Mouse (Mus musculus): Measurements from ENCODE around the gene Zhx3. TPM values are rescaled to one million over a fixed set of nuclear protein-coding genes. Genes with fewer than 3 reads are reported as not detected.

Gene Zhx3
- total and polyA plus RNA-seq, 3 experiments, result 7.9 to 36.8 (median 36.7) TPM

DNA sequence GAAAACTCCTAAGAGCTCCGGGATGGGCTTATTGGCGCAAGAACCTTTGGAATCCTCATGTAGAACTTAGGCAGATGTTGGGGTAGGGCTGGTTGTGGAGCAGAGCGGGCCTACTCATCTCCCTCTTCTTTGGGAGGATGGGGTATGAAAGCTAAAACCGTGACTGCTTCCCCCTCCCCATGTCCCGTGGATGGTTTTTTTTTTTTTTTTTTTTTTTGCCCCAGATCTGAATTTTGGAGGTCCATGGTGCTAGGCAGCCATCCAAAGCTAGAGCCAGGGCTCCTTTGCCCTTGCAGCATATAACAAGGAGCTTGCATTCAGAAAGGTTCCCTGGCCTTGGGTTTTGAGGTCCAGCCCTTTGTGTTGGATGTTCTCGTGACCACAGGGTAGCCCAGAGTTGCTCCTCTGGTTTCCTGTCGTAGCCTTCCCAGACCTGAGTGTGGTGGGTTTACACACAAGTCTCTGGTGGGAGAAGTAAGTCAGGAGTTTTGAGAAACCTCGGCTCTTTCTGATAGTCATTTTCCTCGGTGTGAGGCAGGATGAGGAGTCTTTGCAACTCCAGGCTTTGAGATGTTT lies 140.3 kb downstream of the Zhx3 start:
- intact Hi-C loops (cut with DNase I), result loop anchor here (2.0 kb wide), 1 partner anchor 56 kb away; no protein-coding TSS in a partner anchor
- H3K36me3 ChIP-seq (ENCODE audit: control insufficient read depth, insufficient read depth, low read length), result peaks cover 12% of the 10 kb centered on the region
- DNase-seq, result peak in 1 of 2 experiments; percentile 30
- peaks cover 14% of the 10 kb centered on the region for H3K79me2 ChIP-seq (replicated peaks; ENCODE audit: control insufficient read depth, insufficient read depth, low read length)
- peaks cover 41% of the 10 kb centered on the region for H3K4me1 ChIP-seq (ENCODE audit: control insufficient read depth, insufficient read depth, low read length)
- H3K27ac ChIP-seq, result peak overlapping the region; percentile 96
- WGBS, result 17% methylated on average over 9 of the region's 9 CpGs
- TF ChIP-seq POLR2A (IDR thresholded peaks at IDR 0.05; ENCODE audit: insufficient read depth, low read depth, low read length) (no peak), CTCF (IDR thresholded peaks at IDR 0.05) (no peak), EP300 (IDR thresholded peaks at IDR 0.05; ENCODE audit: insufficient read depth, low read depth, low read length) (no peak)
- peak overlapping the region; percentile 97 for H3K9ac ChIP-seq (ENCODE audit: low read depth, low read length)
- peak overlapping the region; percentile 95 for H3K4me3 ChIP-seq
- no peaks in the 10 kb centered on the region for H3K27me3 ChIP-seq (ENCODE audit: control insufficient read depth, insufficient read depth, low read length)

DNA sequence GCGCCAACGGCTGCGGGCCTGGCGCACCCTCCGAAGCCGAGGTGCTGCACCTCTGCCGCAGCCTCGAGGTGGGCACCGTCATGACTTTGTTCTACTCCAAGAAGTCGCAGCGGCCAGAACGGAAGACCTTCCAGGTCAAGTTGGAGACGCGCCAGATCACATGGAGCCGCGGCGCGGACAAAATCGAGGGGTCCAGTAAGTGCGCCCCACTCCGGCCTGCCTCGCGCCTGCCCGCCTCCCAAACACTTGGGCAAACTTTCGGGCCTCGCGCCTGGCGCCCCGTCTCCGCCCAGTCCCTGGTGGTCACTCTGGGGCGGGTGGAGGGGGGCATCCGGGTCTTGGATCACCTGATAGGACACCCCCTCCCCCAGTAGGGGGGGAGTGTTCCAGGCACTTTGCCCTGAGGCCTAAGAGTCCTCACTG lies 140.9 kb downstream of the Zhx3 start:
- WGBS, result 0% methylated on average over 32 of the region's 32 CpGs
- peak overlapping the region; percentile 96 for H3K27ac ChIP-seq
- peak overlapping the region; percentile 97 for H3K9ac ChIP-seq (ENCODE audit: low read depth, low read length)
- intact Hi-C loops (cut with DNase I), result loop anchor here (2.0 kb wide), 2 partner anchors 13 to 57 kb away; no protein-coding TSS in a partner anchor
- peak overlapping the region; percentile 95 for H3K4me3 ChIP-seq
- H3K27me3 ChIP-seq (ENCODE audit: control insufficient read depth, insufficient read depth, low read length), result no peaks in the 10 kb centered on the region
- DNase-seq, result peak; percentile 83
- peaks cover 11% of the 10 kb centered on the region for H3K36me3 ChIP-seq (ENCODE audit: control insufficient read depth, insufficient read depth, low read length)
- TF ChIP-seq EP300 (IDR thresholded peaks at IDR 0.05; ENCODE audit: insufficient read depth, low read depth, low read length) (no peak), POLR2A (IDR thresholded peaks at IDR 0.05; ENCODE audit: insufficient read depth, low read depth, low read length) (no peak), CTCF (IDR thresholded peaks at IDR 0.05) (peak; percentile 33)
- H3K4me1 ChIP-seq (ENCODE audit: control insufficient read depth, insufficient read depth, low read length), result peaks cover 35% of the 10 kb centered on the region
- peaks cover 11% of the 10 kb centered on the region for H3K79me2 ChIP-seq (replicated peaks; ENCODE audit: control insufficient read depth, insufficient read depth, low read length)

DNA sequence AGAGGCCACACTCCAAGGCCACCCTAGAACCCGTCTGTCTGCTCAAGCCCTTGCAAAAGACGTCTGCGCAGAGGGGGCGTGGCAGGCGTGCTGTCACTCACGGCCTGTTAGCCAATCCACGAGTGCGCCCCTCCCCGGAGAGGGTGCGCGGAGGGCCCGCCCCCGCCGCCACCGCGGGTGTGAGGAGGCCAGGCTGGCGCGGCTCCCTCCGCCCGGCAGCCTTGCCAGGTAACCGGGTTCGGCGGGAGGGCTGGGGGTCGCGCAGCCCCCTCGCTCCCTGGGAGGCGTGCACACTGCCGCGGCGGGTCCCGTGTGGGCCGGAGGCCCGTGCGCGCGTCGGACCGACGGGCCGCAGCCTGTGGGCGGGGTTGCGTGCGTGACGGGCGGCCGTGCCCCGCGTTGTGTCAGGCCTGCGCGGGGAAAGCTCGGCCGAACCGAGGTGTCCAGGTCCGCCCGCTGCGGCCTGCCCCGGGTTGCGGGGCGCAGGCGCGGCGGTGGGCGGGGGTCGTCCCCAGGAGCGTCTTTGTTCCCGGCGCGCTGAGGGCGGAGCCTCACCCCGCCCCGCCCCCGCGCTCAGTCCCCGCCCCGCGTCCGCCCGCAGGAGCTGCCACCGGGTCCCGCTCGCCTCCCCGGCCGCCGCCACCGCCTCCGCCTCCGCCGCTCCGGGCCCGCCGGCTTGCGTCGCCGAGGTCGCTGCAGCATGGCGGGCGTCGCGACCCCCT lies 141.5 kb downstream of the Zhx3 start, which contains the start of gene Plcg1:
TSS of gene Plcg1 (plus strand) at position 184 of the 722 bp plus-strand sequence.
- peaks cover 10% of the 10 kb centered on the region for H3K79me2 ChIP-seq (replicated peaks; ENCODE audit: control insufficient read depth, insufficient read depth, low read length)
- H3K36me3 ChIP-seq (ENCODE audit: control insufficient read depth, insufficient read depth, low read length), result peaks cover 7% of the 10 kb centered on the region
- H3K27ac ChIP-seq, result peak within 1 kb of the TSS; percentile 96
- TF ChIP-seq EP300 (IDR thresholded peaks at IDR 0.05; ENCODE audit: insufficient read depth, low read depth, low read length), result no peak
- peak; percentile 68; the same call in 1 of the 2 replicates for TF ChIP-seq POLR2A (IDR thresholded peaks at IDR 0.05; ENCODE audit: insufficient read depth, low read depth, low read length)
- H3K4me3 ChIP-seq, result peak within 1 kb of the TSS; percentile 95
- H3K27me3 ChIP-seq (ENCODE audit: control insufficient read depth, insufficient read depth, low read length), result no peaks in the 10 kb centered on the region
- under 1% methylated on average over 76 of the region's 99 CpGs for WGBS
- peaks cover 34% of the 10 kb centered on the region for H3K4me1 ChIP-seq (ENCODE audit: control insufficient read depth, insufficient read depth, low read length)
- DNase-seq, result peak; percentile 96
- intact Hi-C loops (cut with DNase I), result loop anchor here (2.0 kb wide), 1 partner anchor 14 kb away; no protein-coding TSS in a partner anchor
- H3K9ac ChIP-seq (ENCODE audit: low read depth, low read length), result peak within 1 kb of the TSS; percentile 97

DNA sequence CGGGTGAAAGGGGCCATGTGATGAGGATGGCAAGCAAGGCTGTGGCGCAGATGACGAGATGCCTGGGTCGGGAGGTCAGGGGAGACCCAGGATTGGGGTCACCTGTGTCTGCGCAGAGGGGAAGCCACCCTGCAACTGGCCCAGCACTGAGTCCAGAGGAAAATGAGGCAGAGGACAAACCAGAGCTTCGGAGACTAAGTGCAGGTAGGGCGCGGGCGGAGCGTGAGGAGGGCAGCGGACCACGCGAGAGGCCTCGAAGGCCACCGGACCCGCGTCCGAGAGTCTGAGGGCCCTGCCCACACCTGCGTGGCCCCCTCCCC lies 142.0 kb downstream of the Zhx3 start:
- WGBS, result 8% methylated on average over 19 of the region's 19 CpGs

DNA sequence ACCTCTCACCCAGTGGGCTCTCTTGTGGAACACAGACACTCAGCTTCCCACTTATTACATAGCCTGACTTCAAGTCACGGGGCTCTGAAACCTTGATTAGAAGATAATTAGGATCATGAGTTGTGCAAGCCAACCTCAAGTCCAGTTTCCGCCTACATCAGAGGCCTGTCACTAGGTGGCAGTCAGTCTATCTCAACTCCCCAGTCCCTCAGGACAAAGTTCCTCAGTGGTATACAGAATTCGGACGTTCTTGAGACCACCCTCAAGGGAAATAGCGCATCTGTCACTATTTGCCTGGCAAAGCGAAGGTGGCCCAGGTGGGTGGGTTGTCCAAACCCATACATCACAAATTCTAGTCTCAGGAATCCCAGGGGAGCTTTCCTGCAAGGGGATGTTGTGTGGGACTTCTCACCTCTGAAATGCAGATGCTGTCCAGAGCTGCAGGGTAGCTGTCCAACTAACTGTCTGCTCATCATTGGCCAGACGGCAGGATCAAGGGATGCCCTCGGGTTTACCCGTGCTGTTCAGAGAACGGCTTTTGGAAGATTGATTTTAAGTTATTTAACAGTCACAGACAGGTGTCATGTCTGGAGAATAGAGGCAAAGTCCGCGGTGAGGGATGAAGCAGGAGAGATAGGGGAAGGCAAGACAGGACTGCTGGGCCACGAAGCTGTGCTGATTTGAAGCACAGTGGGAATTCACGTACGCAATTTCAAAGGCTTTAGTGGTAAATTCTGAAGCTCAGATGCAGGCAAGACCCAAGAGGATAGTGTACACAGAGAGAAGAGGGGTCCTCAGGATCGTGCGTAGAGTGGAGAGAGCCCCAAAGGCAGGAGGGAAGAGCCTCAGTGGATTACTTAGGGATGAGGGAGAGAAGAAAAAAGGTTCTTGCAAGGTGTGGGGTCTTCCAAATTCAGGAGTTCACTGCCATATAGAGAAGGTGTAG lies 142.7 kb downstream of the Zhx3 start:
- peaks cover 2% of the 10 kb centered on the region for H3K36me3 ChIP-seq (ENCODE audit: control insufficient read depth, insufficient read depth, low read length)
- H3K27ac ChIP-seq, result peak overlapping the region; percentile 96
- H3K27me3 ChIP-seq (ENCODE audit: control insufficient read depth, insufficient read depth, low read length), result no peaks in the 10 kb centered on the region
- intact Hi-C loops (cut with DNase I), result loop anchor here (1.0 to 2.0 kb wide), 2 partner anchors 15 to 157 kb away; no protein-coding TSS in a partner anchor
- H3K4me1 ChIP-seq (ENCODE audit: control insufficient read depth, insufficient read depth, low read length), result peaks cover 24% of the 10 kb centered on the region
- peaks cover 8% of the 10 kb centered on the region for H3K79me2 ChIP-seq (replicated peaks; ENCODE audit: control insufficient read depth, insufficient read depth, low read length)
- peak overlapping the region; percentile 97 for H3K9ac ChIP-seq (ENCODE audit: low read depth, low read length)
- DNase-seq, result peak in 1 of 2 experiments; percentile 50
- 25% methylated on average over 17 of the region's 17 CpGs for WGBS
- peak overlapping the region; percentile 95 for H3K4me3 ChIP-seq
- TF ChIP-seq POLR2A (IDR thresholded peaks at IDR 0.05; ENCODE audit: insufficient read depth, low read depth, low read length) (no peak), EP300 (IDR thresholded peaks at IDR 0.05; ENCODE audit: insufficient read depth, low read depth, low read length) (peak; percentile 46; the same call in 1 of the 2 replicates), CTCF (IDR thresholded peaks at IDR 0.05) (peak; percentile 84)

More for the DNA sequence above, 142.0 kb downstream of the Zhx3 start:
- DNase-seq, result no peak
- Histone ChIP-seq H3K9ac (ENCODE audit: low read depth, low read length) (peak overlapping the region; percentile 97), H3K36me3 (ENCODE audit: control insufficient read depth, insufficient read depth, low read length) (peaks cover 2% of the 10 kb centered on the region), H3K4me1 (ENCODE audit: control insufficient read depth, insufficient read depth, low read length) (peaks cover 29% of the 10 kb centered on the region), H3K4me3 (peak overlapping the region; percentile 95), H3K79me2 (replicated peaks; ENCODE audit: control insufficient read depth, insufficient read depth, low read length) (peaks cover 8% of the 10 kb centered on the region), H3K27ac (peak overlapping the region; percentile 96), H3K27me3 (ENCODE audit: control insufficient read depth, insufficient read depth, low read length) (no peaks in the 10 kb centered on the region)
- TF ChIP-seq EP300 (IDR thresholded peaks at IDR 0.05; ENCODE audit: insufficient read depth, low read depth, low read length), result no peak
- no peak for TF ChIP-seq CTCF (IDR thresholded peaks at IDR 0.05)
- TF ChIP-seq POLR2A (IDR thresholded peaks at IDR 0.05; ENCODE audit: insufficient read depth, low read depth, low read length), result no peak
- intact Hi-C loops (cut with DNase I), result loop anchor here (2.0 kb wide), 1 partner anchor 14 kb away; no protein-coding TSS in a partner anchor
